Mouse (Mus musculus): ENCODE measurements at regions not wholly inside any gene's neighbourhood (a gene's known extent, or its start where the extent isn't known, plus 50 kb on each side); places are given as distances from the start of the nearest gene placed in this dataset.

DNA sequence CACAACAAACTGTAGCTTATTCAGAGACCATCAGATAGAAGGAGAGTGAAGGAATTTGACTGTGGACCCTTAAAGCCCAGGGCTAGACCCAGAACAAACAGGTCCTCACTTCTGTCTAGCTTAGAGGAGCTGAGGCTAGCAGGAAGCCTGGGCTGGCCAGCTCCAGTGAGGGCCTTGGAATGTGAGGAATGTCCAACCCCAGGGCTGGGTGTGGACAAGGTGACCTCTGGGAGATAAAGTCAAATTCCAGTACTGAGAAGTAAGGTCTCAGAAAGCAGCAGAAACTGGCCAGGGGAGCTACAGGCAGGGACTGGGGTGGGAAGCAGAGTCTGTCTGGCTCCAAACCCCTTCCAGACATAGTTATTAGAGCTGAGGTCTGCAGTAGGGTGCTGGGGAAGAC is 51.0 kb upstream of the Ssbp3 start:
- H3K4me2 ChIP-seq = no peak overlapping the region
- peaks cover 26% of the 10 kb centered on the region for H3K4me1 ChIP-seq (replicated peaks; ENCODE audit: control insufficient read depth, insufficient read depth, low read length)
- H3K4me3 ChIP-seq (ENCODE audit: low read depth, low read length) = no peak overlapping the region
- no peak overlapping the region for H3K9ac ChIP-seq (ENCODE audit: low read depth, low read length)
- ATAC-seq (replicated peaks; ENCODE audit: low FRiP score) (no peak), DNase-seq (ENCODE audit: low spot score) (no peak)
- H3K27ac ChIP-seq (ENCODE audit: low read depth, low read length) = no peak overlapping the region
- H3K36me3 ChIP-seq (ENCODE audit: control insufficient read depth, insufficient read depth, low read length) = no peaks in the 10 kb centered on the region
- no peaks in the 10 kb centered on the region for H3K9me3 ChIP-seq (ENCODE audit: control insufficient read depth, low read length)
- peaks cover 2% of the 10 kb centered on the region; the same call in 1 of the 2 replicates for H3K27me3 ChIP-seq (replicated peaks; ENCODE audit: control insufficient read depth, insufficient read depth, low read length)

GRCm38 (mm10) chr4:106858357-106859088 is 52.0 kb upstream of the Ssbp3 start:
- Histone ChIP-seq H3K9ac (ENCODE audit: low read depth, low read length) (no peak overlapping the region), H3K4me2 (no peak overlapping the region), H3K4me3 (ENCODE audit: low read depth, low read length) (no peak overlapping the region), H3K27me3 (replicated peaks; ENCODE audit: control insufficient read depth, insufficient read depth, low read length) (peaks cover 2% of the 10 kb centered on the region; the same call in 1 of the 2 replicates), H3K9me3 (ENCODE audit: control insufficient read depth, low read length) (no peaks in the 10 kb centered on the region), H3K36me3 (ENCODE audit: control insufficient read depth, insufficient read depth, low read length) (no peaks in the 10 kb centered on the region), H3K27ac (ENCODE audit: low read depth, low read length) (no peak overlapping the region), H3K4me1 (replicated peaks; ENCODE audit: control insufficient read depth, insufficient read depth, low read length) (peaks cover 34% of the 10 kb centered on the region)
- 75% methylated on average over 13 of the region's 13 CpGs for WGBS
- ATAC-seq (replicated peaks; ENCODE audit: low FRiP score) = no peak
- no peak for DNase-seq (ENCODE audit: low spot score)

GRCm38 (mm10) chr4:106855771-106856170 is 51.0 kb upstream of the Acot11 start:
- peaks cover 30% of the 10 kb centered on the region for H3K4me1 ChIP-seq (replicated peaks; ENCODE audit: control insufficient read depth, insufficient read depth, low read length)

GRCm38 (mm10) chr4:106854361-106855309 is 49.8 kb upstream of the Acot11 start:
- peaks cover 31% of the 10 kb centered on the region for H3K4me1 ChIP-seq (replicated peaks; ENCODE audit: control insufficient read depth, insufficient read depth, low read length)
- DNase-seq (ENCODE audit: low spot score) = no peak
- WGBS = 23% methylated on average over 15 of the region's 15 CpGs

More at GRCm38 (mm10) chr4:106855771-106856170, 51.0 kb upstream of the Acot11 start:
- H3K4me3 ChIP-seq (ENCODE audit: low read depth, low read length) = no peak overlapping the region
- ATAC-seq (replicated peaks; ENCODE audit: low FRiP score) (no peak), DNase-seq (ENCODE audit: low spot score) (no peak)
- peaks cover 2% of the 10 kb centered on the region; the same call in 1 of the 2 replicates for H3K27me3 ChIP-seq (replicated peaks; ENCODE audit: control insufficient read depth, insufficient read depth, low read length)
- H3K9ac ChIP-seq (ENCODE audit: low read depth, low read length) = no peak overlapping the region
- H3K9me3 ChIP-seq (ENCODE audit: control insufficient read depth, low read length) = no peaks in the 10 kb centered on the region
- H3K4me2 ChIP-seq = no peak overlapping the region; the same call in 1 of the 2 replicates
- no peaks in the 10 kb centered on the region for H3K36me3 ChIP-seq (ENCODE audit: control insufficient read depth, insufficient read depth, low read length)
- no peak overlapping the region for H3K27ac ChIP-seq (ENCODE audit: low read depth, low read length)
- 25% methylated on average over 19 of the region's 19 CpGs for WGBS

More at GRCm38 (mm10) chr4:106854361-106855309, 49.8 kb upstream of the Acot11 start:
- Histone ChIP-seq H3K9me3 (ENCODE audit: control insufficient read depth, low read length) (no peaks in the 10 kb centered on the region), H3K4me2 (peak overlapping the region; percentile 50), H3K36me3 (ENCODE audit: control insufficient read depth, insufficient read depth, low read length) (no peaks in the 10 kb centered on the region), H3K27me3 (replicated peaks; ENCODE audit: control insufficient read depth, insufficient read depth, low read length) (peaks cover 2% of the 10 kb centered on the region; the same call in 1 of the 2 replicates), H3K27ac (ENCODE audit: low read depth, low read length) (peak overlapping the region; percentile 62), H3K4me3 (ENCODE audit: low read depth, low read length) (peak overlapping the region; percentile 10), H3K9ac (ENCODE audit: low read depth, low read length) (no peak overlapping the region)
- peak; percentile 31; the same call in 1 of the 2 replicates for ATAC-seq (replicated peaks; ENCODE audit: low FRiP score)
